ENCODE assay signal across 8 mouse cellular contexts in genomic region chr11:100893482-100893881, GRCm38 (mm10). TPM values are rescaled to one million over a fixed set of nuclear protein-coding genes. Genes with fewer than 3 reads are reported as not detected.
DNase-seq lines count a peak whose midpoint lies in the region; ATAC-seq lines count a peak whose summit lies in the region.

No protein-coding gene starts in this region.

- 13% methylated on average over 8 of the region's 9 CpGs for WGBS in hindbrain, embryonic 16.5 days

- peaks cover 1% of the 10 kb centered on the region for H3K4me1 ChIP-seq in hindbrain, embryonic 16.5 days (ENCODE audit: control insufficient read depth, insufficient read depth, low read depth, low read length)

- no peak overlapping the region for H3K4me2 ChIP-seq in hindbrain, embryonic 16.5 days (ENCODE audit: low read length)

- H3K27ac ChIP-seq in hindbrain, embryonic 16.5 days (ENCODE audit: low read depth, low read length) = no peak overlapping the region

- H3K27me3 ChIP-seq in hindbrain, embryonic 16.5 days (replicated peaks; ENCODE audit: control insufficient read depth, insufficient read depth, low read length) = no peaks in the 10 kb centered on the region

- H3K9ac ChIP-seq in hindbrain, embryonic 16.5 days (ENCODE audit: low read depth, low read length) = no peak overlapping the region

- peak; percentile 91 for DNase-seq in ZHBTc4 (ENCODE audit: low read depth, low spot score)
- DNase-seq in cerebellum, postnatal 25 days = peak; percentile 89 to 93
- peak; percentile 74 to 81 for DNase-seq in frontal cortex, postnatal 25 days (ENCODE audit: low spot score in 2 of 2)
- peak; percentile 79 for DNase-seq in left cerebral cortex, adult 11 months (ENCODE audit: low spot score)
- peak; percentile 80 for DNase-seq in right cerebral cortex, postnatal 4 days
- peak; percentile 78 for DNase-seq in yolk sac, embryonic 10.5 days (ENCODE audit: low spot score)

- peak; percentile 38; the same call in 1 of the 2 replicates for ATAC-seq in hindbrain, embryonic 16.5 days
- ATAC-seq in megakaryocyte, adult 5-6 weeks (ENCODE audit: poor library complexity, severe bottlenecking) = peak; percentile 94

- no peaks in the 10 kb centered on the region for H3K9me3 ChIP-seq in hindbrain, embryonic 16.5 days (ENCODE audit: control insufficient read depth, low read length)

- H3K36me3 ChIP-seq in hindbrain, embryonic 16.5 days (ENCODE audit: control insufficient read depth, insufficient read depth, low read length) = peaks cover 15% of the 10 kb centered on the region

- H3K4me3 ChIP-seq in hindbrain, embryonic 16.5 days (ENCODE audit: low read length) = no peak overlapping the region

RNA-seq across cellular contexts. Expression of gene Stat5a, which starts 34.3 kb away (rescaled TPM):
- polyA plus RNA-seq in hindbrain, embryonic 16.5 days (2015; fragmentation: Nextera tagmentation; extraction: Ambion mirVana) = 1.8 and 2.4 TPM in 2 replicates
- 20.0 and 22.5 TPM in 2 replicates for total RNA-seq in megakaryocyte, adult 5-6 weeks (2015)
- 22.5 and 23.7 TPM in 2 replicates for total RNA-seq in megakaryocyte, adult 5-6 weeks (2017)

RNA-seq across cellular contexts. Expression of gene Stat5b, which starts 43.0 kb away (rescaled TPM):
- 15.0 and 18.9 TPM in 2 replicates for polyA plus RNA-seq in hindbrain, embryonic 16.5 days (2015; fragmentation: Nextera tagmentation; extraction: Ambion mirVana)
- total RNA-seq in megakaryocyte, adult 5-6 weeks (2015) = 40.9 and 47.6 TPM in 2 replicates
- total RNA-seq in megakaryocyte, adult 5-6 weeks (2017) = 50.6 and 53.2 TPM in 2 replicates

RNA-seq across cellular contexts. Expression of gene Stat3, which starts 45.9 kb away (rescaled TPM):
- 49.2 and 49.5 TPM in 2 replicates for polyA plus RNA-seq in hindbrain, embryonic 16.5 days (2015; fragmentation: Nextera tagmentation; extraction: Ambion mirVana)
- total RNA-seq in megakaryocyte, adult 5-6 weeks (2015) = 61.5 and 79.5 TPM in 2 replicates
- total RNA-seq in megakaryocyte, adult 5-6 weeks (2017) = 103 and 184 TPM in 2 replicates
